Mouse (Mus musculus) left cerebral cortex, postnatal 36 days (tissue): ENCODE measurements around the gene Gcn1l1. TPM values are rescaled to one million over a fixed set of nuclear protein-coding genes. Genes with fewer than 3 reads are reported as not detected.

Experiments
- DNase-seq, 2 experiments: peaks; one replicate each; pipeline ENCODE4 v3.0.0; 2021 to 2022; ENCODE audit warnings: low spot score in 2 of 2, mixed read lengths in 1 of 2
- intact Hi-C: fragments of 180-260 bp; cut with DNase I; formaldehyde crosslinking; loops from one replicate; pipeline ENCODE4 v1.15.1; 2025
- total RNA-seq, 2 experiments: library from RNA; stranded (reverse); gene quantifications; 2 replicates each; pipeline ENCODE4 v1.2.3; 2021

Gene Gcn1l1
- total RNA-seq, 2 experiments from 2014 or later = 61.2 to 69.0 TPM

DNA sequence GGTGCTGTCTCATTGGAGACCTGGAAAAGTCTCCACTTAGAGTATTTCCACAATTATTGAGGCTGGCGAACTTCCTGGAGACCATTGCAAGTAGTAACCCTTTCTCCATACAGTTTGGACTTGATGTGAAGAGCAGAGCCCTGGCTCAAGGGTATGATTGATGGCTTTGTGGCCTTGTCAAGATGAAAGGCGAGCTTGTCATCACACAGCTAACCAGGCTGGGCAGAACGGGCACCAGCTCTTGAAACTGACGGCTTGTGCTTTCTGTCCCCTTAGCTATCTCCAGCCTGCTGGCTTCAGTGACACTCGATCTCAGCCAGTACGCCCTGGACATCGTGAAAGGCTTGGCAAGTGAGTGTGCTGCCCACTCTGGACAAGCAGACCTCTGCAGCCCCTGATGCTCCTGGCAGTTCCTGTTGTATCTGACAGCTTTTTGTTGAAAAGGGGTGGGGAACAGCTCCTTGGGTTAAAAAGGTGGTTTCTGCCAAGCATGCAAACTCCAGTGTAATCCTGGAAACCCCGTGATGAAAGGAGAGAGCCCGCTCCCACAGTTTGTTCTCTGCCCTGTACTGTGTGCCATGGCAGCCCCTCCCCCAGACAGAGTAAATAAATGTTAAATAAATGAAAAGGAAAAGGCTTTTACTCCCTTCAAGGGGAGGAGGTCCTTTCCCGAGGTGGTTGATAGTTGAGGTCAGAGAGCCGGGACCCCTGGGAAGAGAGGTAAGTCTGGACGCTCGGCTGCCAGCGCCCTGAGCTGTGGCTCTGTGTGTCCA is 15.4 kb downstream of the Gcn1l1 start:
- intact Hi-C loops = no loop called here

DNA sequence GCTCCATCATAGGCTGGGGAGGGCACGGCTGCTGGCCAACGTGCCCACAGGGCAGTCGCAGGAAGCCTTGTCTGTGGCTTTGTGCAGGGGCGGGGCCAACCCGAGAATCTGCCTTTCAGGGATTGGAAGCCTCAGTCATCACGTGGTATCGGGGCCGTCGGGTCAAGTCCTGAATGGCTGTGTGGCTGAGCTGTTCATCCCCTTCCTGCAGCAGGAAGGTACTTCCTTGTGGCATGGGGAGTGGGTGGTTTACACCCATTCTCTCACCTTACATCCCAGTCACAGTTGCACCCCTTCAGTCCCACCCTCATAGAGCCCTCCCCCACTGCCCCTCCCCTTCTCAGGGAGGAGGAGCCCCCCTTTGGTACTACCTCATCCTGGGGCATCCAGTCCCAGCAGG is 16.6 kb downstream of the Gcn1l1 start:
- no peak for DNase-seq
- intact Hi-C loops = no loop called here

More for the DNA sequence above, 15.4 kb downstream of the Gcn1l1 start:
- no peak for DNase-seq

DNA sequence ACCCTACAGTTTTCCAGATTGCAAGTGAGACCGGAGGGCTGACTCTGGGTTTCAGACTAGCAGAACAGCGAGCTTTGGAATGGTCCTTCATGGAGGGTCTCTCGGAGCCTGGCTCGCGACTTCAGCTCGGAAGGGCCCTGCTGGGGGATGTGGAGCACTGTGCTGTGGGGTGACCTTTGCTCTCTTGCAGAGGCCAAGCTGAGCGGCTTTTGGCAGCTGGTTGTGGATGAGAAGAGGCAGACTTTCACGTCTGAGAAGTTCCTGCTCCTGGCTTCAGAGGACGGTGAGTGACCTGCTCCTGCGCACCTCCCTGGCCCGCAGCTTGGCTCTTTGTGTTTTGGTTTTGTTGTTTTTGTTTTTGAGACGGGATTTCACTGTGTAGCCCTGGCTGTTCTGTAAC is 20.6 kb downstream of the Gcn1l1 start:
- intact Hi-C loops = no loop called here
- DNase-seq = no peak

GRCm38 (mm10) chr5:115586166-115586565 is 21.1 kb downstream of the Gcn1l1 start:
- DNase-seq = no peak
- intact Hi-C loops = no loop called here

GRCm38 (mm10) chr5:115586780-115587179 is 21.7 kb downstream of the Gcn1l1 start:
- intact Hi-C loops = no loop called here
- no peak for DNase-seq

DNA sequence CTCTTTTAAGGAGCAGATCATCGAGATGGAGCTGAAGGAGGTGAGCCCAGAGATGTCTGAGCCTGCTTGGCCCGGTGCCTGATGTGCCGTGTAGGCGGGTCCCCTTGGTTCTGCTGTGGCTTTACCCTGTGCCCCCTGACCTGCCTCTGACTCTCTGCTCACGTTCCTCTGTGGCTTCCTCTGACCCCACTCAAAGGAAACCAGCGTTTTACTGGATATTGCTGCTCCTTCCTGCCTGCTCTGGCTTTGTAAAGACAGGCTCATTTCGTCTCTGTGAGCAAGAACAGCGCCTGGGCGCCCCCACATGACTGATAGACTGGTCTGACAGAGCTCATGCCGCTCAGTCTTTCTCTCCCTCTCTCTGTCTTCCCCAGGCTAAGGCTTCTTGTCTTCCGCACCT is 26.0 kb downstream of the Gcn1l1 start:
- DNase-seq = no peak
- intact Hi-C loops = no loop called here

DNA sequence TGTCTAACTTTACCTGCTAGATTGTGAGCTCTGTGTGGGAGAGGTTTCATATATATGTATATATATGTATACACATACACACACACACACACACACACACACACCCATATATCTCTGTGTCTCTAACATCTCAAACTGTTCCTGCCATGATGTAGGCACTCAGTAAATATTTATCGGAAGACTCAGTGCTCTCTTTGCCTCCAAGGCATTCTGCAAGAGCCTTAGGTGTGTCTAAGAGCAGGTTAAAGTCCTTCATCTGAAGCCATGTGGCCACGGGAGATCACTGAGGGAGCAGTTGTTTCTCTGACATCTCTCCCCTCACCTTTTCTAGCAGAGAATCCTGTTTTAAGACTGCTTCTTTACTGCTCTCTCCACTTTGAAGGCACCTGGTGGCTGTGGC is 26.5 kb downstream of the Gcn1l1 start:
- intact Hi-C loops = no loop called here
- no peak for DNase-seq

GRCm38 (mm10) chr5:115603561-115603960 is 38.5 kb downstream of the Gcn1l1 start:
- DNase-seq = no peak

DNA sequence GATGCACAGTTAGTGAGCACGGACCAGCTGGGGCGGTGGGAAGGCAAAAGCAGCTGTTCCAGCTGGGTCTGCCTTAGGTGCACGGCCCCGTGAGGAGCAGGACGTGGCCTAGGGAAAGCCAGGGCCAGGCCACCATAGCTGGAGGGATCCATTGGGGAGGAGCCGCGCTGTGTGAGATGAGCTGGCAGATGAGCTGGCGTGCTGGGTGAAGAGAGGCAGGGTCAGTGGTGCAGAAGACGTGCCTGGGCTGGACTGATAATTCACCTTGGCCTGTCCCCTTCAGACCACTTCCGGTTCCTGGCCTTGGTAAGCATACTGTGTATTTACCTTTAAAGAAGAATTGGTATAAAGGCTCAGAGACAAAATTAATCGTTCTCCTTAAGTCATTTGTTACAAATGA is 46.5 kb downstream of the Gcn1l1 start:
- intact Hi-C loops = no loop called here
- no peak for DNase-seq

More at GRCm38 (mm10) chr5:115603561-115603960, 38.5 kb downstream of the Gcn1l1 start:
- intact Hi-C loops = no loop called here

- DNase-seq = peak in 1 of 2 experiments; percentile 35
- intact Hi-C loops = no loop called here
These were observed 48.3 kb downstream of the Gcn1l1 start for GRCm38 (mm10) chr5:115613332-115613731.

DNA sequence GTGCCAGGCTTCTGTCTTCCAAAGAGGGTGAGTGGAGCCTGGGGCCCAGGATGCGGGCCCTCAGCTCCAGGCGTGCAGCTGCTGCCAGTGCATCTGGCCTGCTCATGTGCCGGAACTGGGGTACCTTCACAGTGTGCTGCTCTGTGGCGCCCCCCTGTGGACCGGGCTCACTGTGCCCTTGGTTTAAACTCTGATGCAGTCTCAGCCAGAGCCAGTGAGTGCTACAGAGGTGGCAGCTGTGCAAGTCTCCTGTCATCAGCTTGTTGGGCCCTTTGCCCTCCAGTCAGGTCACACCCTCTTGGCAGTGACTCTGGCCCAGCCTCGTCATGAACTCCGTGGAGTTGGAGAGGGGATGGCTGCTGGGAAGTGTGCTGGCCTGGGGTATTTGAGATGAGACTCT is 49.9 kb downstream of the Gcn1l1 start:
- no peak for DNase-seq
- intact Hi-C loops = no loop called here

GRCm38 (mm10) chr5:115619690-115620089 is 54.6 kb downstream of the Gcn1l1 start:
- intact Hi-C loops = no loop called here
- no peak for DNase-seq

DNA sequence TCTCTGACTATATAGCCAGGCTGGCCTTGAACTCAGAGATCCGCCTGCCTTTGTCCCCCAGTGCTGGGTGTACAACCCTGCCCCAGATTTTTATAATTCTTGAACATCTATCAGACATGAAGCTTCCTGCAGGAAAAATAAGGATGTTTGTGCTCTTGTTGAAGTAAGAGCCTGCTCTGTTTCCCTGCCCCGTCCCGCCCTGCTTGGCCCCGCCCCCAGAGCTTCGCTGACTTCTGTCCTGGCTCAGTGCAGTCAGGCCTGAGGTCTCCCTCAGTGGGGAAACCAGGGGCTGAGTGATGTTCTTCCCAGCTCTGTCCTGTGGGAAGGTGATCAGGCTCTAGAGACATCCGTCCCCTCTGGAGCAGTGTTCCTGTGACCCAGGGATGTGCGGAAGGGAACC is 57.6 kb downstream of the Gcn1l1 start:
- no peak for DNase-seq
- intact Hi-C loops = no loop called here

GRCm38 (mm10) chr5:115623694-115624440 is 58.8 kb downstream of the Gcn1l1 start:
- intact Hi-C loops = no loop called here
- DNase-seq = peak in 1 of 2 experiments; percentile 58

DNA sequence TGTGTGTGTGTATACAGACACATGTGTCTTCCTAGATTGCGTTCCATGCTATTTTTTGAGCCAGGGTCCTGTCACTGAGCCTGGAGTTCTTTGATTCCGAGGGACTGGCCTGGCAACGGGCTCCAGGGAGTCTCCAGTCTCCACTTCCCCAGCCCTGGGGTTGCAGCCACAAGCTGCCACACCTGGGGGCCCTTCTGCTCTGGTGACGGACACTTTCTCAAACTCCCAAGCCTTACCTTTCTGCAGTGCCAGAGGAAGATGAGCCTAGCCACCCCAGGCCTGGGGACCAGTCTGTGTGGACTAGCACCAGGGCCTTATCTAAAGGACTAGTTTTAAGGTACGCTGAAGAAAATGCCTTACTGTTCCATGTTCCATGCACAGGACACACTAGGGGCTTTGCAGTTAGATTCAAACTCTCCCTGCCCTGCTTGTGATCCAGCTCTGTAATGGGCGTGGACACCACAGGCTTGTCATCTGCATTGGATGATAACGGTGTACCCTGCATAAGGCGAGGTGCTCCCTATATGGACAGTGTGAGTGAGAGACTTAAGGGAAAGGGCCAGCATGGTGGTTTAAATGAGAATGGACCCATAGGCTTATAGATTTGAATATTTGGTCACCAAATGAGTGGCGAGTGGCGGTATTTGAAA is 61.3 kb downstream of the Gcn1l1 start:
- DNase-seq = no peak
- intact Hi-C loops = no loop called here

DNA sequence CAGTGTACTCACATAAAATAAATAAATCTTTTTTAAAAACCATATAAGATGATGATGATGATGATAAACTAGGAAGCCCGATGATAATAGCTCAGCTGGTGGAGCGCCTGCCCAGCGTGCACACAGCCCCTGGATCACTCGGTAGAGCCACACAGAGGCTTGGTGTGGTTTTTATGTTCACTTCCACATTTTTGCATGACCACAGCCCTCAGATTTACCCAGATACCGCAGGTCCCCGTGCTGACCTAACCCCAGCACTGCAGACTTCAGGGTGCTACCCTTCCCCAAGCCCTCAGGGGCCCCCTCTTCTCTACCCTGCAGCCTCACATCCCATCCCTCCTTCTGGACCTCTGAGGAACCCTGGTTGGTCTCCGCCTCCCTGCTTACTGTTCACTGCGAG is 63.0 kb downstream of the Gcn1l1 start:
- no peak for DNase-seq

DNA sequence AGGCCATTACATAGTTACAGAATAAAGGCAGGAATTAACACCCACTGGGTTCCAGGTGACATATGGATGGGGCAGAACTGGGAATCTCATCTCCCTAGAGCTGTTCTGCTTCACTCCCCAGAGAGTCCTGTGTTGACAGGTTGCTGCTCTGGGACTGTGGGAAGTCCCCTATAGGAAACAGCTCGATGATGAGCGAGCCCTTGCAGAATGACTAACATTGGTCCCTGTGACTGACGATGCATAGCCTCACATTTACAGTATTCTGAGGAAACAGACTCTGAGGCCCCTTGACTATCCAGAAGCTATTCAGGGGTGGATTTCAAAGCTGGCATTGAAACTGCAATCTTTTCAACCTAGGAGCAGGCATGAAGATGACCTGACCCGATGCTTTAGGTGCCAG is 64.6 kb downstream of the Gcn1l1 start:
- intact Hi-C loops = no loop called here
- no peak for DNase-seq

More for the DNA sequence above, 63.0 kb downstream of the Gcn1l1 start:
- intact Hi-C loops = no loop called here

GRCm38 (mm10) chr5:115630291-115630690 is 65.2 kb downstream of the Gcn1l1 start:
- intact Hi-C loops = no loop called here
- no peak for DNase-seq

DNA sequence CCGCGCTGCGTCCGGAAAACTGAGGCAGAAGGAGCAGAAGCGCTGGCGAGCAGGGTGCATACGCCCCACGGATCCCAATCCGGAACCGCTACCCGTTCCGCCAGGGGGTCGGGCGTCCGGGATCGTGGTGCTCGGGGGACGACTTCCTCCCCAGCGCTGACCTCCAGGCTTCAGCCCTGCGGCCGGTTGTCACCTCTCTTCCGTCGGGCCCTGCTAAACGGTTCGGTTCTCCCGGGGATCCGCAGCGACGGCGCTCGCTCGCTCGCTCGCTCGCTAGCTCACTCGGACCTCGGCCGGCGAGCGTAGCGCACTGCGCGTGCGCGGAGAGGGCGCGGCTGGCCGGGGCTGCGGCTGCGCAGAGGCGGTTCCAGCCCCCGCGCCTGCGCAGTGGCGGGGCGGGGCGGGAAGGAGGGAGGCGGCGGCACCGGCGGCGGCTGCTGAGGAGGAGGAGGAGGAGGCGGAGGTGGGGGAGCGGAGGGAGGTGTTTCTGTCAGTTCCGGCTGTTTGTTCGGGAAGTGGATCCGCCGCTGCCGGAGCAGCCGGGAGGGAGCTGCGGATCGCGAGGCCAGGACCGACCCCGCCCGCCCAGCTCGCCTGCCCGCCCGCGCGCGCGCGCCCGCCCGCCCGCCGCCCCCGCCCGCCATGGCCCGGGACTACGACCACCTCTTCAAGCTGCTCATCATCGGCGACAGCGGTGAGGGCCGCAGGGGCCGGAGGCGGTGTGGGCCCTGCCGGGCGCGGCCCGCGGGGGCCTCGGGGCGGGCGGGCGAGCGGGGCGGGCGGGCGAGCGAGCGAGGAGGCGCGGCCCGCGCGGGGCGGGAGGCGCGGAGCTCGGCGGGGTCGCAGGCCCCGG is 66.7 kb downstream of the Gcn1l1 start, which contains the start of gene Rab35:
Gene Rab35 (plus strand): TSS at position 404 of the 853 bp plus-strand sequence.
- intact Hi-C loops = no loop called here
- peak; percentile 88 to 94 for DNase-seq

GRCm38 (mm10) chr5:115632358-115632714 is 67.3 kb downstream of the Gcn1l1 start:
- intact Hi-C loops = no loop called here
- DNase-seq = no peak
